Mouse (Mus musculus): ENCODE results near the gene Slc5a5. TPM values are rescaled to one million over a fixed set of nuclear protein-coding genes. Genes with fewer than 3 reads are reported as not detected.

Slc5a5 gene
- polyA plus RNA-seq, 1 experiment = 1.5 TPM

DNA sequence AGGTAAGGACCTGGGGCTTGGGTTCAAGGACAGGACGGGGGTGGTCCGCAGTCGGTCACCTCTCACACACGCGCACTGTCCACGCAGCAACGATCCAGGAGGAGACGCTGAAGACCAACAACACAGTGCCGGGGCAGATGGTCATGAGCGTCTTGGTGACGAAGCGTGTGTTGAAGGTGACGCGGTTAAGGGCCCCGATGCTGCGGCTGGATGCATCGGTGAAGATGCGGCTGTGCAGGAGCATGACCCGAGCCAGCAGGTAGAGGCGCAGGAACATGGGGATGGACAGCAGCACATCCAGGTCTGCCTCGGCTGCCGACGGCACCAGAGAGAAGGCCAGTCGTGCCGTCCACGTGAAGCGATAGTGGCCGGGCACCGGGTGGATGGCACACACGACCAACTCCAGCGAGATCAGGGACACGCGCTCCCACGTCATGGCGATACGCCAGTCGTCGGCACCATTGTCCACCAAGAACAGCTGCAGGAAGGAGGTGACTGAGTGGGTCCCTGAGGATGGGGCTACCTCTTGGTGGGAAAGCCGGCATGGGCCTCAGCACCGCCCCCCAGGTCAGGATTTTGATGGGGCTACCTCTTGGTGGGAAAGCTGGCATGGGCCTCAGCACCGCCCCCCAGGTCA, 39.8 kb downstream of the Slc5a5 start:
- Histone ChIP-seq H3K36me3 (ENCODE audit: control insufficient read depth, insufficient read depth, low read length) (no peaks in the 10 kb centered on the region), H3K27me3 (ENCODE audit: control insufficient read depth, insufficient read depth, low read length) (no peaks in the 10 kb centered on the region), H3K4me1 (ENCODE audit: control insufficient read depth, insufficient read depth, low read length) (peaks cover 11% of the 10 kb centered on the region), H3K27ac (ENCODE audit: control insufficient read depth, insufficient read depth, low read depth, low read length) (no peak overlapping the region), H3K4me3 (ENCODE audit: control insufficient read depth, low read depth, low read length) (no peak overlapping the region)
- no peak for TF ChIP-seq POLR2A (IDR thresholded peaks at IDR 0.05; ENCODE audit: control insufficient read depth, low read depth, low read length)
- no peak for TF ChIP-seq CTCF (IDR thresholded peaks at IDR 0.05; ENCODE audit: control insufficient read depth, insufficient read depth, insufficient replicate concordance, low read depth, low read length)

DNA sequence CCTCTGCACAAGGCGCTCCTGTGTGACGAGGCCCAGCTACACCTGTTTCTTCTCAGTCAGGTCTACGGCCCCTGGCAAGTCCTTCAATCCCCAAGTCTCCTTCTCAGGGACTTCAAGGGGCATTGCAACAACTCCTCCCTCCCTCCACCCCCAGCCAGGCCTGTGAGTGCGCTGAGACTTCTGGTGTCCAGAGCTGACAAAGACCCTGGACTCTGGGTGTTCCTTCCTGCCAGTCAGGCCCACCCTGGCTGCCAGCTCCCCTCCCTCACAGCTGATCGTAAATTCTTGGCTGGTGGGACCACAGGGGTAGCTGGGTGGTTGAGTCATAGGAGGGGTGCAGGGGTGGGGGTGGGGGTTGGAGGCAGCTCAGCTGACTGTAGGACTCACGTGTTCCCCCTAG, 40.7 kb downstream of the Slc5a5 start:
- H3K4me3 ChIP-seq (ENCODE audit: control insufficient read depth, low read depth, low read length) = no peak overlapping the region
- no peaks in the 10 kb centered on the region for H3K36me3 ChIP-seq (ENCODE audit: control insufficient read depth, insufficient read depth, low read length)
- no peak overlapping the region for H3K27ac ChIP-seq (ENCODE audit: control insufficient read depth, insufficient read depth, low read depth, low read length)
- no peaks in the 10 kb centered on the region for H3K27me3 ChIP-seq (ENCODE audit: control insufficient read depth, insufficient read depth, low read length)
- H3K4me1 ChIP-seq (ENCODE audit: control insufficient read depth, insufficient read depth, low read length) = peaks cover 6% of the 10 kb centered on the region
- TF ChIP-seq CTCF (IDR thresholded peaks at IDR 0.05; ENCODE audit: control insufficient read depth, insufficient read depth, insufficient replicate concordance, low read depth, low read length) = no peak
- no peak for TF ChIP-seq POLR2A (IDR thresholded peaks at IDR 0.05; ENCODE audit: control insufficient read depth, low read depth, low read length)

- no peak for TF ChIP-seq POLR2A (IDR thresholded peaks at IDR 0.05; ENCODE audit: control insufficient read depth, low read depth, low read length)
- no peak for TF ChIP-seq CTCF (IDR thresholded peaks at IDR 0.05; ENCODE audit: control insufficient read depth, insufficient read depth, insufficient replicate concordance, low read depth, low read length)
- Histone ChIP-seq H3K36me3 (ENCODE audit: control insufficient read depth, insufficient read depth, low read length) (no peaks in the 10 kb centered on the region), H3K27ac (ENCODE audit: control insufficient read depth, insufficient read depth, low read depth, low read length) (no peak overlapping the region), H3K27me3 (ENCODE audit: control insufficient read depth, insufficient read depth, low read length) (no peaks in the 10 kb centered on the region), H3K4me3 (ENCODE audit: control insufficient read depth, low read depth, low read length) (no peak overlapping the region), H3K4me1 (ENCODE audit: control insufficient read depth, insufficient read depth, low read length) (no peaks in the 10 kb centered on the region)
Measured at GRCm38 (mm10) chr8:70850947-70851346, 41.6 kb downstream of the Slc5a5 start.

DNA sequence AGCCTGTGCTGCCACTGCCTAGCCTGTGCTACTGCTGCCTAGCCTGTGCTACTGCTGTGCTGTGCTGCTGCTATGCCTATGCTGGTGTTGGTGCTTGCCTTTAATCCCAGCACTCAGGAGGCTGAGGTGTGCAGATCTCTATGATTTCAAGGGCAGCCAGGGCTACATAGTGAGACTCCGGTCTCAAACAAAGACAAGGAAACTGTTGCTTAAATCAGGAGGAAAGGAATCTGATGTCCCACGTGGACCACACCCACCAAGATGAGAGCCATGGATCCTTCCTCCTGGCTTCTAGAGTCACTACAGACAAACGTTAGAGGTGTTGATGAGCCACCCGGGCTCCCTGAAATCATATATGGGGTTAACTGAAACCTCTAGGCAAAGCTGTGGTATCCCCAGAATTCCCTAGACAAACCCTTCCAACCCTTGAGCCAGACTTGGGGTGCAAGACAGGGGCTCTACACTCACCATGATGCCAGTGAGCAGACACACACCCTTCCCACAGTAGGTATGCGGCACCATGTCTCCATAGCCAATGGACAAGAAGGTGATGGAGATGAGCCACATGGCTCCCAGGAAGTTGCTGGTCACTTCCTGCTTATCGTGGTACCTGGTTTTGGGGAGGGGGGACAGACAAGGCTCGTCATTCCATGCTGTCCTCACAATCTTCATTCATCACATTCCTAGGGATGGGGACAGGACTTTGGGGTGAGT, 42.3 kb downstream of the Slc5a5 start:
- no peak overlapping the region for H3K4me3 ChIP-seq (ENCODE audit: control insufficient read depth, low read depth, low read length)
- H3K36me3 ChIP-seq (ENCODE audit: control insufficient read depth, insufficient read depth, low read length) = no peaks in the 10 kb centered on the region
- no peaks in the 10 kb centered on the region for H3K4me1 ChIP-seq (ENCODE audit: control insufficient read depth, insufficient read depth, low read length)
- H3K27ac ChIP-seq (ENCODE audit: control insufficient read depth, insufficient read depth, low read depth, low read length) = no peak overlapping the region
- no peaks in the 10 kb centered on the region for H3K27me3 ChIP-seq (ENCODE audit: control insufficient read depth, insufficient read depth, low read length)
- TF ChIP-seq CTCF (IDR thresholded peaks at IDR 0.05; ENCODE audit: control insufficient read depth, insufficient read depth, insufficient replicate concordance, low read depth, low read length) (no peak), POLR2A (IDR thresholded peaks at IDR 0.05; ENCODE audit: control insufficient read depth, low read depth, low read length) (no peak)

DNA sequence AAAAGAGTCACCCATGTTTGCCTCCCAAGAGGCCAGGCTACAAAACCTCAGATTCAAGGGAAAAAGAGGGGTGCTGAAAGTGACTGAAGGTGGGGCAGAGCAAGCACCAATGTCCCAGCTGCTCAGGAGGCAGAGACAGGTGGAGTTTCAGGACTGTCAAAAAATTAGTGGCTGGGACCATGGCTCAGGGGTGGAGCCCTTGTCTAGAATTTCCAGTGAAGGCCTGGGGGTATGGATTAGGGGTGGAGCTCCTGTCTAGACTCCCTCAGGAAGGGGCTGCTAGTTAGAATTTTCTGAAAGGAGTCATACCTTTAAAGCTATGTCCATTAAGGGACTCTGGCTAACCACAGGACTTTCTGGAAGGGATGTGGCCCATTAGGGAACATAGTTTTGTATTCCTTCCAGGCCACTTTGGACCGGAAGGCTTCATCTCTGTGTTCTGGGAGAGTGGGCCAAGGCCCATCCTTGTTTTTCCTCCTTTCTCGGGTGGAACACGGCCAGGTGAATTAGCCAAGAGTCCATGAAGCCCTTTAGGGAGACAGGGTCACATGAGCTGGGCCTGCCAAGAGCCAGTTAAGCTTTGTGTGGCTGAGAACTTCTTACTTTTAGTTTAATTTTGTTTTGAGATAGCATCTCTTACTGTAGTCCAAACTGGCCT, 43.1 kb downstream of the Slc5a5 start:
- no peaks in the 10 kb centered on the region for H3K36me3 ChIP-seq (ENCODE audit: control insufficient read depth, insufficient read depth, low read length)
- TF ChIP-seq CTCF (IDR thresholded peaks at IDR 0.05; ENCODE audit: control insufficient read depth, insufficient read depth, insufficient replicate concordance, low read depth, low read length) (no peak), POLR2A (IDR thresholded peaks at IDR 0.05; ENCODE audit: control insufficient read depth, low read depth, low read length) (no peak)

GRCm38 (mm10) chr8:70846371-70847154, 46.0 kb downstream of the Slc5a5 start:
- TF ChIP-seq CTCF (IDR thresholded peaks at IDR 0.05; ENCODE audit: control insufficient read depth, insufficient read depth, insufficient replicate concordance, low read depth, low read length) (no peak), POLR2A (IDR thresholded peaks at IDR 0.05; ENCODE audit: control insufficient read depth, low read depth, low read length) (no peak)
- Histone ChIP-seq H3K4me3 (ENCODE audit: control insufficient read depth, low read depth, low read length) (no peak overlapping the region), H3K4me1 (ENCODE audit: control insufficient read depth, insufficient read depth, low read length) (peaks cover 1% of the 10 kb centered on the region), H3K27ac (ENCODE audit: control insufficient read depth, insufficient read depth, low read depth, low read length) (no peak overlapping the region), H3K27me3 (ENCODE audit: control insufficient read depth, insufficient read depth, low read length) (no peaks in the 10 kb centered on the region), H3K36me3 (ENCODE audit: control insufficient read depth, insufficient read depth, low read length) (no peaks in the 10 kb centered on the region)

More for the DNA sequence above, 43.1 kb downstream of the Slc5a5 start:
- Histone ChIP-seq H3K4me1 (ENCODE audit: control insufficient read depth, insufficient read depth, low read length) (no peaks in the 10 kb centered on the region), H3K4me3 (ENCODE audit: control insufficient read depth, low read depth, low read length) (no peak overlapping the region), H3K27me3 (ENCODE audit: control insufficient read depth, insufficient read depth, low read length) (no peaks in the 10 kb centered on the region), H3K27ac (ENCODE audit: control insufficient read depth, insufficient read depth, low read depth, low read length) (no peak overlapping the region)

DNA sequence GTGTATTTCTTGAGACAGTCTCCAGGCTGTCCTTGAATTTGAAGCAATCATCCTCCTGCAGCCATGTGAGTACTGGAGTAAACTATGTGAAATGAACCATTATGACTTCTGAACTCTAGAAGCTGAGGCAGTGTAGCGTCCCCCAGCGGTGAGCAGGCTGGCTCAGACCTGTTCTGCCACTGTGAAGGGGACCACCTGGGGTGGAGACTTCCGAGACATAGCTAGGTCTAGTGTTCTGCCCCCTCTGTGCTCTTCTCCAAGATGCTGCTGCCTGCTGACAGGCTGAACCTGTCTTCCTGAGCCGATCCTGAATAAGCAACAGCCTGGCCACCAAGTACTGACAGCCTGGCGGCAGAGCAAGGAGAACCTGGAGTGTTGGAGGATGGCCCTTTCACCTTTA, 47.4 kb downstream of the Slc5a5 start:
- H3K4me3 ChIP-seq (ENCODE audit: control insufficient read depth, low read depth, low read length) = no peak overlapping the region
- no peaks in the 10 kb centered on the region for H3K27me3 ChIP-seq (ENCODE audit: control insufficient read depth, insufficient read depth, low read length)
- TF ChIP-seq CTCF (IDR thresholded peaks at IDR 0.05; ENCODE audit: control insufficient read depth, insufficient read depth, insufficient replicate concordance, low read depth, low read length) (no peak), POLR2A (IDR thresholded peaks at IDR 0.05; ENCODE audit: control insufficient read depth, low read depth, low read length) (no peak)
- no peaks in the 10 kb centered on the region for H3K36me3 ChIP-seq (ENCODE audit: control insufficient read depth, insufficient read depth, low read length)
- peaks cover 10% of the 10 kb centered on the region for H3K4me1 ChIP-seq (ENCODE audit: control insufficient read depth, insufficient read depth, low read length)
- no peak overlapping the region for H3K27ac ChIP-seq (ENCODE audit: control insufficient read depth, insufficient read depth, low read depth, low read length)
